Mouse (Mus musculus) lung, postnatal 0 days (tissue): ENCODE measurements at regions not wholly inside any gene's neighbourhood (a gene's known extent, or its start where the extent isn't known, plus 50 kb on each side); places are given as distances from the start of the nearest gene placed in this dataset.

Experiments used
- CTCF ChIP-seq: IDR thresholded peaks from 2 replicates; pipeline ENCODE4 v1.5.1; 2016; ENCODE audit warnings: antibody characterized with exemption, mild to moderate bottlenecking
- EP300 ChIP-seq: IDR thresholded peaks from 2 replicates; pipeline ENCODE4 v1.6.1; 2016; ENCODE audit warnings: antibody characterized with exemption, mild to moderate bottlenecking, control low read depth

- TF ChIP-seq EP300 (no peak), CTCF (no peak)
Measured at GRCm38 (mm10) chr9:46433716-46434115, 113.9 kb upstream of the 4931429L15Rik start.
